Mouse (Mus musculus): Measurements from ENCODE around the gene Cltb.

The Cltb gene

GRCm38 (mm10) chr13:54560608-54561007, 50.5 kb downstream of the Cltb start:
- no peak for DNase-seq

GRCm38 (mm10) chr13:54559656-54560055, 51.5 kb downstream of the Cltb start:
- no peak for DNase-seq

- no peak for DNase-seq
These were observed 53.5 kb downstream of the Cltb start for GRCm38 (mm10) chr13:54557652-54558051.

DNA sequence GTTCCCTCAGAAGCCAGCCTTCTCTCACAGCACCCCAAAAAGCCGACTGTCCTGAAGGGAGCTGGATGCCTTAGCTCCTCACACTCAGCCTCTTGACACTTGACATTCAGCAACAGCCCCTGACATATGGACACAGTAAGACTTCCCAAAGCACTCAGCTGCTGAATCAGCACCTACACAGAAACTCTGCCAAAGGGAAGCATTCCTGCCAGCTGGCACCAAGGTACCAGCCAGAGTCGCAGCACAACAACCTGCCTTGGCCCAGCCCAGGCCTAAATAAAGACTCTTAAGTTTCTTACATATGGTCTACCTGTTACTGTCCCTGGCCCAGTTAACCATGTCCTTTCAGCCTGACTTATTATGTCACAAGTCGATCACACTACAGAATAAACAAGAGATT, 54.3 kb downstream of the Cltb start:
- no peak for DNase-seq

- no peak for DNase-seq
These were observed 55.0 kb downstream of the Cltb start for GRCm38 (mm10) chr13:54556176-54556575.

GRCm38 (mm10) chr13:54548036-54548435, 63.1 kb downstream of the Cltb start:
- DNase-seq = no peak

Measured in thymus, postnatal 4 days (tissue).